Mouse (Mus musculus) ES-E14 (cell line): ENCODE data around the gene Cep290.

Source experiments
- HCFC1 ChIP-seq: IDR thresholded peaks from 2 replicates; pipeline ENCODE4 v1.6.1; 2012; ENCODE audit warnings: low read length, inconsistent platforms, borderline replicate concordance; ENCODE audit not compliant: insufficient read depth
- MAFK ChIP-seq: IDR thresholded peaks from 2 replicates; pipeline ENCODE4 v1.6.1; 2014; ENCODE audit warnings: mild to moderate bottlenecking, low read depth, low read length, inconsistent platforms; ENCODE audit not compliant: insufficient read depth
- ZC3H11A ChIP-seq: IDR thresholded peaks from 2 replicates; pipeline ENCODE4 v1.6.1; 2012; ENCODE audit warnings: low read depth, mild to moderate bottlenecking, inconsistent platforms, low read length, borderline replicate concordance
- ZNF384 ChIP-seq: IDR thresholded peaks from 2 replicates; pipeline ENCODE4 v1.6.1; 2012; ENCODE audit warnings: low read depth, low read length, inconsistent platforms

DNA sequence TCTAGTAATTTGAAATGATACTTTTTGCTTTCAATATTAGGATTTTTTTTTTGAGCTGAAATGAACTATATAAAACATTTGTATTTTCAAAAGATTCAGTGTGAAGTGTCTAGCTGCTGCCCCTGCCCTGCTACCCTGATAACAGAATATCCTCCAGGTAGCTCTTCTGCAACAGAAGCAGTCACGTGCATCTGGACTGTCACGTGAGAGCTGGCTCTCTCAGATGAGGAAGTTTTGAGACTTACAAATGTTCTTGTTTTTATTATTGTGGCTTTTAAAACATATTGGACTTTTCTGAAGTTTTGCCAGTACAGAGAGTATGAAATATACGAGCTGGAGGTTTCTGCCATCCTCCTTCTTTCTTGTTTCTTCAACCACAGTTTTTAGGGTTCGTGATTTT is 34.3 kb downstream of the Cep290 start:
- no peak for TF ChIP-seq HCFC1
- no peak for TF ChIP-seq ZC3H11A
- no peak for TF ChIP-seq ZNF384
- TF ChIP-seq MAFK: no peak
